Mouse (Mus musculus) lung, postnatal 0 days (tissue): ENCODE data around the gene Grin2a. TPM values are rescaled to one million over a fixed set of nuclear protein-coding genes. Genes with fewer than 3 reads are reported as not detected.

Experiments
- ATAC-seq: fragments of 200-750 bp; cut with Nextera tagmentation; 2 replicates; pipeline ENCODE4 v1.8.0; 2017; ENCODE audit warnings: moderate library complexity
- DNase-seq: peaks from one replicate; pipeline ENCODE4 v3.0.0-alpha.2; 2016; ENCODE audit warnings: low spot score
- H3K27ac ChIP-seq: fragments of 300-500 bp; sonication (generic); 2 replicates; pipeline ENCODE4 v1.5.1; 2014; ENCODE audit warnings: antibody characterized with exemption, mild to moderate bottlenecking, low read length, mixed read lengths
- H3K27me3 ChIP-seq: fragments of 300-500 bp; sonication (generic); replicated peaks from 2 replicates; pipeline ENCODE4 v1.6.1; 2014; ENCODE audit warnings: low read length, mixed read lengths; ENCODE audit not compliant: insufficient read depth
- H3K36me3 ChIP-seq: fragments of 300-500 bp; sonication (generic); 2 replicates; pipeline ENCODE4 v1.6.1; 2014; ENCODE audit warnings: low read length, mixed read lengths; ENCODE audit not compliant: insufficient read depth
- H3K4me1 ChIP-seq: fragments of 300-500 bp; sonication (generic); 2 replicates; pipeline ENCODE4 v1.6.1; 2014; ENCODE audit warnings: antibody characterized with exemption, low read depth, low read length, mixed read lengths; ENCODE audit not compliant: insufficient read depth
- H3K4me2 ChIP-seq: fragments of 300-500 bp; sonication (generic); replicated peaks from 2 replicates; pipeline ENCODE4 v1.6.1; 2014; ENCODE audit warnings: low read depth, mild to moderate bottlenecking, low read length, moderate library complexity, mixed read lengths
- H3K4me3 ChIP-seq: fragments of 300-500 bp; sonication (generic); 2 replicates; pipeline ENCODE4 v1.5.1; 2014; ENCODE audit warnings: low read depth, low read length
- H3K9ac ChIP-seq: fragments of 300-500 bp; sonication (generic); replicated peaks from 2 replicates; pipeline ENCODE4 v1.6.1; 2014; ENCODE audit warnings: low read depth, mild to moderate bottlenecking
- H3K9me3 ChIP-seq: fragments of 300-500 bp; sonication (generic); 2 replicates; pipeline ENCODE4 v1.6.1; 2016; ENCODE audit warnings: low read length, mixed read lengths
- CTCF ChIP-seq: IDR thresholded peaks from 2 replicates; pipeline ENCODE4 v1.5.1; 2016; ENCODE audit warnings: antibody characterized with exemption, mild to moderate bottlenecking
- EP300 ChIP-seq: IDR thresholded peaks from 2 replicates; pipeline ENCODE4 v1.6.1; 2016; ENCODE audit warnings: antibody characterized with exemption, mild to moderate bottlenecking, control low read depth
- WGBS: fragments of 180-500 bp; shearing (Covaris S2); extraction: QIAGEN DNeasy Blood & Tissue Kit; methylation state at CpG from one replicate; pipeline ENCODE4 v1.1.7; 2014; 5-methylcytosine and 5-hydroxymethylcytosine counted together
- polyA plus RNA-seq: library from polyadenylated mRNA; unstranded; fragments of >200 nt; fragmentation: Nextera tagmentation; extraction: Ambion mirVana; gene quantifications from 2 replicates; pipeline ENCODE4 v1.2.1, GENCODE M21; 2015

Gene Grin2a
- polyA plus RNA-seq, 1 experiment from 2014 or later = 0.06 TPM

- no peak overlapping the region for H3K27ac ChIP-seq
- H3K36me3 ChIP-seq = no peaks in the 10 kb centered on the region
- no peak overlapping the region for H3K4me3 ChIP-seq
- no peak overlapping the region for H3K4me2 ChIP-seq
- no peaks in the 10 kb centered on the region for H3K9me3 ChIP-seq
- DNase-seq = no peak
- TF ChIP-seq CTCF = no peak
- TF ChIP-seq EP300 = no peak
- no peaks in the 10 kb centered on the region for H3K27me3 ChIP-seq
- no peak overlapping the region for H3K9ac ChIP-seq
- 39% methylated on average over 2 of the region's 2 CpGs for WGBS
- H3K4me1 ChIP-seq = no peaks in the 10 kb centered on the region
- no peak for ATAC-seq
Measured at GRCm38 (mm10) chr16:9709921-9710320, 285.4 kb downstream of the Grin2a start.

GRCm38 (mm10) chr16:9697141-9697540, 298.2 kb downstream of the Grin2a start:
- ATAC-seq (peak; percentile 21; the same call in 1 of the 2 replicates), DNase-seq (peak; percentile 9)
- no peaks in the 10 kb centered on the region for H3K4me1 ChIP-seq
- H3K4me2 ChIP-seq = no peak overlapping the region
- H3K36me3 ChIP-seq = no peaks in the 10 kb centered on the region
- TF ChIP-seq CTCF = no peak
- WGBS = 26% methylated on average over 2 of the region's 2 CpGs
- no peak overlapping the region for H3K4me3 ChIP-seq
- no peaks in the 10 kb centered on the region for H3K27me3 ChIP-seq
- H3K9me3 ChIP-seq = no peaks in the 10 kb centered on the region
- no peak overlapping the region for H3K9ac ChIP-seq
- H3K27ac ChIP-seq = no peak overlapping the region

GRCm38 (mm10) chr16:9694081-9694480, 301.3 kb downstream of the Grin2a start:
- no peak for DNase-seq
- H3K27me3 ChIP-seq = no peaks in the 10 kb centered on the region
- no peaks in the 10 kb centered on the region for H3K4me1 ChIP-seq
- no peaks in the 10 kb centered on the region for H3K9me3 ChIP-seq
- TF ChIP-seq CTCF = no peak
- no peak for TF ChIP-seq EP300
- no peak overlapping the region for H3K9ac ChIP-seq
- H3K27ac ChIP-seq = no peak overlapping the region
- H3K4me2 ChIP-seq = no peak overlapping the region
- H3K4me3 ChIP-seq = no peak overlapping the region
- ATAC-seq = no peak
- whole genome bisulfite sequencing = 61% methylated on average over 4 of the region's 4 CpGs
- H3K36me3 ChIP-seq = no peaks in the 10 kb centered on the region

- H3K9ac ChIP-seq = no peak overlapping the region
- no peaks in the 10 kb centered on the region for H3K36me3 ChIP-seq
- no peaks in the 10 kb centered on the region for H3K9me3 ChIP-seq
- DNase-seq (no peak), ATAC-seq (no peak)
- H3K4me3 ChIP-seq = no peak overlapping the region
- WGBS = 9% methylated on average over 1 of the region's 1 CpGs
- H3K27ac ChIP-seq = no peak overlapping the region
- no peak for TF ChIP-seq CTCF
- no peak for TF ChIP-seq EP300
- no peaks in the 10 kb centered on the region for H3K4me1 ChIP-seq
- no peaks in the 10 kb centered on the region for H3K27me3 ChIP-seq
- no peak overlapping the region for H3K4me2 ChIP-seq
Measured at GRCm38 (mm10) chr16:9688523-9689140, 306.7 kb downstream of the Grin2a start.

DNA sequence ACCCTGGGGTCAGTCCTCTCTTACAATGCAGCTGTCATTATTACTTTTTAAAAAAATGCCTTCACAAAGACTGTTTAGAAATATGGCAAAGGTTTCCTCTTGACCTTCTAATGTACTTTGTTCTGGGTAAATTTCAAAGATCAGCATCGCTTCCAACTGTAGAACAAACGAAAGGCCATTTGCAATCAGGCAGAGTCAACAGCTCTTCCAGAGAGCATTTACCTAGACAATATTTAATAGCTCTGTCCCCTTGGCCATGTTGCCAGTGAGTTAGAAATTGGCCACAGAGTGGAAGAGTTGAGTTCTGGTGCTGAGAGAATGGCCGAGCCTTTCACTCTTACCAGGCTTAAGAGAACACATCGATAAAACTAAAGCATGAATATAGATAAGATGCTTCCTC, 314.8 kb downstream of the Grin2a start:
- H3K4me1 ChIP-seq = no peaks in the 10 kb centered on the region
- TF ChIP-seq EP300 = no peak
- TF ChIP-seq CTCF = no peak
- ATAC-seq (no peak), DNase-seq (no peak)
- no peaks in the 10 kb centered on the region for H3K27me3 ChIP-seq
- H3K9ac ChIP-seq = no peak overlapping the region
- H3K9me3 ChIP-seq = no peaks in the 10 kb centered on the region
- H3K36me3 ChIP-seq = no peaks in the 10 kb centered on the region
- H3K27ac ChIP-seq = no peak overlapping the region
- 59% methylated on average over 4 of the region's 4 CpGs for WGBS
- no peak overlapping the region for H3K4me3 ChIP-seq
- no peak overlapping the region for H3K4me2 ChIP-seq

GRCm38 (mm10) chr16:9679994-9680393, 315.4 kb downstream of the Grin2a start:
- H3K27me3 ChIP-seq = no peaks in the 10 kb centered on the region
- no peaks in the 10 kb centered on the region for H3K9me3 ChIP-seq
- no peak overlapping the region for H3K4me3 ChIP-seq
- no peaks in the 10 kb centered on the region for H3K36me3 ChIP-seq
- H3K4me1 ChIP-seq = no peaks in the 10 kb centered on the region
- H3K9ac ChIP-seq = no peak overlapping the region
- DNase-seq (no peak), ATAC-seq (no peak)
- no peak overlapping the region for H3K27ac ChIP-seq
- no peak overlapping the region for H3K4me2 ChIP-seq
- TF ChIP-seq EP300 = no peak
- WGBS = 77% methylated on average over 5 of the region's 5 CpGs

- Histone ChIP-seq H3K36me3 (no peaks in the 10 kb centered on the region), H3K4me1 (no peaks in the 10 kb centered on the region), H3K27ac (no peak overlapping the region), H3K9me3 (no peaks in the 10 kb centered on the region), H3K4me2 (no peak overlapping the region), H3K27me3 (no peaks in the 10 kb centered on the region), H3K4me3 (no peak overlapping the region), H3K9ac (no peak overlapping the region)
- no peak for DNase-seq
- 70% methylated on average over 7 of the region's 7 CpGs for WGBS
- TF ChIP-seq EP300 (no peak), CTCF (no peak)
- ATAC-seq = no peak
Measured at GRCm38 (mm10) chr16:9678750-9679149, 316.6 kb downstream of the Grin2a start.
